Mouse (Mus musculus): ENCODE data around the gene Zbtb12.
"Not testable (repeated sequence)": the region's sequence is repeated elsewhere in the genome, so short reads cannot be mapped to it uniquely, and the experiment has no call there.

The Zbtb12 gene

DNA sequence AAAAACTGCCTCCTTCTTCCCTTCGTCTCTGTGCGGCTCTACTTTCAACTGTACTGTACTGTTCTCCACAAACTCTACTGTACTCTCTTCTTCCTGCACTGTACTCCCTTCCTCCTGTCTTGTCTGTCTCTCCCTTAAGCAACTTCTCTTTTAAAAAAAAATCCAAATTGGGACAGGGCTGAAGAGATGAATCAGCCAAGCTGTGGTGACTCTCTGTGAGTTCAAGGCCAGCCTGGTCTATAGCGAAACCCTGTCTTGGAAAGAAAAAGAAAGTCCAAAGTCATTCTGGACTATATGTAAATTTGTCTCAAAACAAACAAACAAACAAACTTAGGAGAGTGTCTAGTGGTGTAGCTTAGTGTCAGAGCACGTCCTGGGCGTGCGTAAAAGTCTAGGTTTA, 5.0 kb upstream of the Zbtb12 start:
- no peak for DNase-seq (ENCODE audit: low spot score)

DNA sequence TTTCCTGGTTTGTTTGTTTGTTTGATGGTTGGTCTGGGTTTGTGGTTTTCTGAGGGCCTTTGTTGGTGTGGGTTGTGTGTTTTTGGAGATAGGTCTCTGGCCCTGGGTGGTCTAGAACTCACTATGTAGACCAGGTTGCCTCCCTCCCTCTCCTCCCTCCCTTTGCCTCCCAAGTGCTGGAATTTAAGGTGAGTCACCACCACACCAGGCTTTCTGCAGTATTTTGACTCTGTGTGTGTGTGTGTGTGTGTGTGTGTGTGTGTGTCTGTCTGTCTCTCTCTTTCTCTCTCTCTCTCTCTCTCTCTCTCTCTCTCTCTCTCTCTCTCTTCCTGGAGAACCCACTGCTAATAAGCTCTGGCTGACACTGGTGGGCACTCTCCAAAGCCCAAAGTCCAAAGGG, 1.9 kb downstream of the Zbtb12 start:
- no peak for DNase-seq (ENCODE audit: low spot score)

DNA sequence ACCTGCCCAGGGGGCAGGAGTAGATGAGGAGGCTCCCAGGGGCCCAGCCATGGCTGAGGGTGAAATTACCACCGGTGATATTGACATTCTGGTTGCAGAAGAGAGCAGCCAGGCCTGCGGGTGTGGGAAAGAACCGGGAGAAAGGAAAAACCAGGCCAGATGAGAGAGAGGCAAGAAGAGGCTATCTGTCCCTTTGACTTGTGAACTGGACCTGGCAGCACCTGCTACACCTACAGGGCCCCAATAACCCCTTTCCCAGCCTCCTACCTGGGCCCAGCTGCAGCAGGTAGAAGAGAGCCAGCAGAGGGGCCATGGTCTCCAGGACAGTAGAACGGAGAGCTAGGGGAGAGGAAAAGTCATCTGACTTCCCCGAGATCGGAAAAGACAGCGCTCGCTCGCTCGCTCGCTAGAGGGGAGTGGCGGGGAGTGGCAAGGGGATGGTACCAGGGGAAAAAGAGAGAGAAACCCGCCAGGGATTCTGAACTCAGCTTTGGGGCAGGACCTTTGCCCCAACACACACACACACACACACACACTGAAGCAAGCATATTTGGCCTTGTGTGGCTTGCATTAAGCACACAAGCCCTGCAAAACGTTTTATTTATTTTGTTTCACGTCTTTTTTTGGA, 2.5 kb downstream of the Zbtb12 start, which contains the start of gene Gm20547:
Gene Gm20547, minus strand, starts transcription at position 360 of the 628 bp plus-strand sequence.
- no peak for DNase-seq (ENCODE audit: low spot score)

DNA sequence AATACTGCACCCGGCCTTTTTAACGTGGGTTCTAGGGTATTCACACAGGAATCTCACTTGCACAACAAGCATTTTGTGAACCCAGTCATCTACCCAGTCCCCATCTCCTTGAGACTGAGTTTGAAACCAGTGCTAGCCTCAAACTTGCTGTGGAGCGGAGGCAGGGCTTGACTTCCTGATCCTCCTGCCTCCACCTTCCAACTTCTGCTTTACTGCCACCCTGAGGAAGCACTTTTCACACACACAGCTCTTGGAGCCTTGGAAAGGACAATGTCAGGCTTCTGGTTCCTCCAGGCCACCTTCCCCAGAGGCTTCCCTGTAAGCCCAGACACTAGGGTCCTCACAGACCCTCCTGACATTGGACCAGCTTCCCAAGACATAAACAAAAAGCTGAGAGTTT, 4.0 kb downstream of the Zbtb12 start:
- DNase-seq (ENCODE audit: low spot score): no peak

DNA sequence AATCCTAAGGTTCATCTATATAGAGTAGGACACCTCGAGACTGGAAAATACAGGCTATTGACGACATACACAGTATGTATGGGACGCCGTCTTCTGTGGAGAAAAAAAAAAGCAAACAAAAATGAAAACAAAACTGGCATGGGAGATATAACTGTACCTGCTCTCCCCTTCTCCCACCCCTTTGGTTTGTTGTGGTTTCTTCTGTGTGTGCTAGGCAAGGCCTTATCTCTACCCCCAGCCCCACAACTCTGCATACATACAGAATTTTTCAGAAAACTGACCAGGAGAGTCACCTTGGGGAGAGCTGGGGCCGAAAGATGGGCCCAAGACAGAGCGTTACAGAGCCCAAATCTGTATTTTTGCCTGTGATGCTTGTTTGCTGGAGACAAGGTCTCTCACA, 5.4 kb downstream of the Zbtb12 start:
- DNase-seq (ENCODE audit: low spot score): no peak

DNA sequence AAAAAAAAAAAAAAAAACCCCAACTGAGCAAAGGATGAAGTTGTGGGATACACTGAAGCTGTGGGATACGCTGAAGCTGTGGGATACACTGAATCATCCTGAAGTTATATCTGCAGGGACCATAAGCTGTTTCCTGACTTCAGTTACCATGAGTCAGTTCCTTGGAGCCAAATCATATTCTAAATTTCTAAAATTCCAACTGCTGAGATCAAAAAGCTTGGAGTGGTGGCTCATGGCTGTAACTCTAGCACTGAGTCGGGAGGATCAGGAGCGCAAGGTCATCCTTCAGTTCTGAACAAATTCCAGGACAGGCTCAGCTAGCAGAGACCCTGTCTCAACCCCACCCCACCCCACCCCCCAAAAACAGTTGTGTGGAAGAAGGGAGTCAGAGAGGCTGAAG, 6.3 kb downstream of the Zbtb12 start:
- DNase-seq (ENCODE audit: low spot score): no peak

DNA sequence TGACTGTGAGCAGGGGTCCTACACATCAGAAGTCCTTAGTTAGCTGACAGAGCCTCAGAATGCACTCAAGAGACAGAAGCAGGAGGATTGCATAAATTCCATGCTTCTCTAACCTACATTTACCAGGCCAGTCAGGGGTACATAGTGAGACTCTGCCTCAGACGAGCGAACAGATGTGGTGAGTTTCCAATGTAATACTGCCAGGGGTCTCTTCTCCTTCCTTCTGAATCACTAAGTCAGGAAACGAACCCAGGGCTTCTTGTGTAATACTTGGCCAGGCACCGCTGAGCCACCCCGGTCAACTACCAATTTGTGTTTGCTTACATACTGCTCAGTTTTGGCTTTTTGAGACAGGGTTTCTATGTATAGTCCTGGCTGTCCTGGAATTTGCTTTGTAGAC, 8.7 kb downstream of the Zbtb12 start:
- DNase-seq (ENCODE audit: low spot score): no peak

DNA sequence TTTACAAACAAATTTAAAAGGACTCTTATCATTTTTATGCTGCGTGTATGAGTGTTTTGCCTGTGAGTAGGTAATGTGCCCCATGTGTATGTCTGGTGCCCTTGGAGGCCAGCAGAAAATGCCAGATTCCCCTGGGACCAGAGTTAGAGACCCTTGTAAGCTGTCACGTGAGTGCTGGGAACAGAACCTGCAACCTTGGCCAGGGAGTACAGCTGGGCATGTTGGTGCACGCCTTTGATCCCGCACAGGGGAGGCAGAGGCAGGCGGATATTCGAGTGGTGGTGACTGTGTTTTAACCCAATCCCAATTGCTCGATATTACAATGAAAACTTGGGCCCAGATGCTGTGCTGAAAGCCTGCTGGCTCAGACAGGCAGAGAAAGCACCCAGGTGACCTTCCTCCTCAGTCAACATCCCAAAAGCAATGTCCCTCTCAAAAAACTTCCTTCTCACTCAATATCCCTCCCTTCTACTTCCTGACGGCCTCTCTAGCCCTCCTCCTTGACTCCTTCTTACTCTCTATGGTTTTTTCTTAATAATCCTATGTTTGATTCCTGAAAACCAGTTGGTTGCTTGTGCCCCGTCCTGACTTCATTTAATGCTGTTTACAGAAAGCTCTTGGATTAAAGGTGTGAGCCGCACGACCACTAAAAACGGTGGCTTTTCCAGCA, 10.9 kb downstream of the Zbtb12 start:
- no peak for DNase-seq (ENCODE audit: low spot score)

DNA sequence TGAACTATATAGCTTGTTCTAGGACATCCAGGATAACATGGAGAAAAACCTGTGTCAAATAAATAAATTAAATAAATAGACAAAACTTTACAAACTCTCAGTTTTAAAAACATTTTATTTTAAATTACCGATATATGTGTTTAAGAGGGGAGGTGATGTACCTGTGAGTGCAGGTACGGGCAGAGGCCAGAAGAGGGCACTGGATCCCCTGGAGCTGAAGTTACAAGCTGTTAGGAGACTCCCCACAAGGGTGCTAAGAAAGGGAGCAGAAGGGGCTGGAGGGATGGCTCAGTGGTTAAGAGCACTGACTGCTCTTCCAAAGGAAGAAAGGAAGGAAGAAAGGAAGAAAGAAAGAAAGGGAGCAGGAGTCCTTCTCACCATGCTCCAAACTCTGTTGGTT, 12.1 kb downstream of the Zbtb12 start:
- DNase-seq (ENCODE audit: low spot score): no peak

DNA sequence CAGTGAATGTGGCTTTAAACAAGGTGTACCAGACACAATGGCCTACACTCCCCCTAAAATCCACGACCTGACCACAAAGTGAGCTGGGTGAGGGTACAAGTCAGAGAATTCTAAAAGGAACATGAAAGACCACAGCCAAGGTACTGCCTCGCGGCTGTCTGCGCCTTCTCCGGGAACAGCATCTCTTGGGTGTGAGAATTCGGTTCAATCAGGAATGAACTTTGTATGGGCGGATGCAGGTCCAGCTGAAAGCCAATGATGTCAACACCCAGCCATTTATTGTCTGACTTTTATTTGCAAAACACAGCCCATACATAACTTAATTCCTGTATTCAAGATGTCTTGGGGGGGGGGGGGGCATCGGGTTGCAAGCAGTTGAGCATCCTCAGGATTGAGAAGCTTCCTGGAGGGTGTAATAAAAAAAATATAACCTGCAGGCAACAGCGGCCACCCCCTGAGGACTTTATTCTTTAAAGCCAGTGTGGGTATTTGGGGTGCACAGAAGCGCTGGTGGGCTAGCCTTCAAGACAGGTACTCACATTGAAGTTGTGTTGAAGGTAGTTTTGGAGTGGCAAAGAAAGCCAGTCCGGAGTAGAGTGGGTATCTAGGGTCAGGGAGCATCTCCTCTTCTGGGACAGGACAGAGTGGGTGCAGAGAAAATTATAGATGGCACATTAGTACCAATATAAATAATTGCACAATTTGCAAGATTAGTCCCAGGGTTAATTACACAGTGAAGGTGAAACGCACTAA, 14.0 kb downstream of the Zbtb12 start:
- no peak for DNase-seq (ENCODE audit: low spot score)

DNA sequence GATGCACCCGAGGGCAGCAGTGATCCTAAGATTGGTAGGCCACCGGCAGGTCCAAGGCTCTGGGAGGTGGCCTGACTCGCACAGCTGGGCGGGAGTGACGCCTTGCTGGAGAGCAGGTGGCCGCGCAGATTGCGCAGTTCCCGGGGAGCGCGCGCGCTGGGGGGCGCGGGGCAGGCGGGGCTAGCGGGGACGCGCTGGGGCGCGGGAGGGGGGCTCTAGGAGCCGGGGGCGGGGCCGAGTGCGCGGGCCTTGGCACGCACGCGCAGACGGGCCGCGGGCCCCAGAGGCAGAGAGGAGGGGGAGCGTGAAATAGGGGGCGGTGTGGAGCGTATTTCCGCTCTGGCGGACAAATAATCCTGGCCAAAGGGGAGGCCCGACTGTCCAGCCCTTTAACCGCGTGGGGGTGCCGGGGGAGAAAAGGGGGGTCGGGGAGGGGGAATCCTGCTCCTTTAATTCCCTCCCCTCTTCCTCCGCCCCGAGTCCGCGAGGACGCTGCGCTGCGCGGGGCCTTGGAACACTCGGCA, 14.9 kb downstream of the Zbtb12 start:
- DNase-seq (ENCODE audit: low spot score): peak; percentile 94

DNA sequence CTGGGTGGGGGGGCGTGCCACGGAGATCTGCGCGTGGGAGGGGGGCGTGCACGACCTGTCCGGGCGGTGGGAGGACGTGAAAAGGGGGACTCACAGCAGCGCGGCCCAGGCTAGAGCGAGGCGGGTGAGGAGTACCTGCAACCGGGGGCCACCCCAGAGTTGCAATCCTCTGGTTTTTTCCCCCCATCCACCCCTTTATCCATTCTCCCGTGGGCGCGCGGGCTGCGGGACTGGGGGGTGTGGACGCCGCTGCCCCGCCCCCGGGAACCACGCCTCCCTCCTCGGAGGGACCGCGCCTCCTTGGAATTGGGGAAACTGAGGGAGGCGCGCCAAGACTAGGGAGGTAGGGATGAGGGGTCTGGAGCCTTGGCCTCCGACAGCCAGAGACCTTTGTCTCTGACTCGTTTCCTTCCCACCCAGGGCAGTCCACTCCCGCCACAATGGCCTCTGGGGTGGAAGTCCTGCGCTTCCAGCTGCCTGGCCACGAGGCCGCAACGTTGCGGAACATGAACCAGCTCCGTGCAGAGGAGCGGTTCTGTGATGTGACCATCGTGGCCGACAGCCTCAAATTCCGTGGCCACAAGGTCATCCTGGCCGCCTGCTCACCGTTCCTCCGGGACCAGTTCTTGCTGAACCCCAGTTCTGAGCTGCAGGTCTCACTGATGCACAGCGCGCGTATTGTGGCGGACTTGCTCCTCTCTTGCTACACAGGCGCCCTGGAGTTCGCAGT, 15.7 kb downstream of the Zbtb12 start:
- peak; percentile 59 for DNase-seq (ENCODE audit: low spot score)

DNA sequence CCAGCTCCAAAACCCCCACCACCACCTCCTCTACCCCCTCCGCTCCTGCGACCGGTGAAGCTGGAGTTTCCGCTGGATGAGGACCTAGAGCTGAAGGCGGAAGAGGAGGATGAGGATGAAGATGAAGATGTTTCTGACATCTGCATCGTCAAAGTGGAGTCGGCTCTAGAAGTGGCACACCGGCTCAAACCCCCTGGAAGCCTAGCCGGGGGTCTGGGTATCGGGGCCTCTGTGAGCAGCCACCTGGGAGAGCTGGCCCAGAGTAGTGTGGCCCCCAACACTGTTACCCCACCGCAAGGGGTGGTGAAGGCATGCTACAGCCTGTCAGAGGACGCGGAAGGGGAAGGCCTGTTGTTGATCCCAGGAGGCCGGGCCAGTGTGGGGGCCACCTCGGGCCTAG, 16.4 kb downstream of the Zbtb12 start:
- DNase-seq (ENCODE audit: low spot score): no peak

DNA sequence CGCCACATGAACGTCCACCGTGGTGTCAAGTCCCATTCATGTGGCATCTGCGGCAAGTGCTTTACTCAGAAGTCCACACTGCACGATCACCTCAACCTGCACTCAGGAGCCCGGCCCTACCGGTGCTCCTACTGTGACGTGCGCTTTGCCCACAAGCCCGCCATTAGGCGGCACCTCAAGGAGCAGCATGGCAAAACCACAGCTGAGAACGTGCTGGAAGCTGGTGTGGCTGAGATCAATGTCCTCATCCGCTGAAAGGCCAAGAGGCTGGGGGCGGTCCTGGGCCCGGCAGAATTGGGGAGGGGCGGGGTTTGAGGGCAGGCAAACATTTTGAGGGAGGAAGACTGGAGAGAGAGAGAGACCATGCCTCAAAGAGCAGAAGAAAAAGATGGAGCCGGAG, 17.1 kb downstream of the Zbtb12 start:
- no peak for DNase-seq (ENCODE audit: low spot score)

DNA sequence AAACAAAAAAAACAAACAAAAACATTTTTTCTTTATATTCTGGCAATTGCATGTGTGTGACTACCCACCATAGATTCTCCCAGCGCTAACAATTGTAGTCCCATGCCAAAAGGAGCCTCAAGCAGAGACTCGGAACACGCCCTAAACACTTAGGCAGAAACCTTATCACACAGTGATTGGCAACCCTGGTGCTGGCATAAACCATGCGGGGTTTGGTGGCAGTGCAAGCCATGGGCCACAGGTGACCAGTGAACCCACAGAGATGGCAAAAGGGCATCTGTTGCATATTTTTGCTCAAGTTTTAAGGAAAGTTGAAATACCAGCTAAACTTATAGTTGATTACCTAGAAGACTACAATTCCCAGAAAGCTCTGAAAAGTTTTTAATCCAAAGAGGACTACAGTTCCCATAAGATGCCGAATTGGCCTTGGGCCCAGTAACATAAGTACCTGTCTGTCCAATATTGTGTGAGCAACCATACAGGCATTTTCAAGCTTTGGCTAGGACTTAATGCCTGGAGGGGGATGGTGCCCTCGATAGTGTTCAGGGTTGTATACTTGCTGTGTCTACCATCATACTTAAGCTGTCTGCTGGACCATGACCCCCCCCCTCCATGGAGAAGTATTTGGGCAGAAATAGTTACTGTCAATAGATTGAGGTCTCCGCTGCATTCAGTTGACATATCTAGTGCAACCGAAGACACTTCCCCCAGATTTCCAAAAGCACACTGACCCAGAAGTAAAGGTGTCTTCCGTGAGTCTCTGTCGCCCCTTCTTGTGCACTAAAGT, 18.3 kb downstream of the Zbtb12 start:
- DNase-seq (ENCODE audit: low spot score): peak; percentile 40

DNA sequence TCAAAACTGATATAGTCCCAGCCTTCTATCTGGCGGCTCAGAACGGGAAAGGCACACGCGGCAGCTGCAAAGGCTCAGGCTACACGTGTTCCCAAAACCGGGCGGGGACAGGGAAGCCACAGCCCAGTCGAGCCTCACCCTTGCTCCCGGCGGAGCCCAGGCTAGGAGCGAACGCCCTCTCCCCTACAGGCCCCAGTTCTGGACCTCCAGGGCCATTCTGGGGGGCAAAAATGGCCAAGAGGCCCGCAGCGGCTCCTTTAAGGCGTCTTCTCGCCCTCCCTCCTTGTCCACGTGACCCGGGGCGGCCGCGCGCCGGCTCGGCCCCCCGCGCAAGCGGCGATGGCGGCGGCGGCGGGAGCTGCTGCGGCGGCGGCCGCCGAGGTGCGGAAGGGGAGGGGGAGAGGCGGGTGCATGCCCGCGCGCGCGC, 18.9 kb downstream of the Zbtb12 start, which contains the start of the genes C2 and Ehmt2:
Gene C2, minus strand, starts transcription at position 106 of the 427 bp plus-strand sequence.
Gene Ehmt2, plus strand, starts transcription at position 310 of the 427 bp plus-strand sequence.
- peak; percentile 82 for DNase-seq (ENCODE audit: low spot score)

DNA sequence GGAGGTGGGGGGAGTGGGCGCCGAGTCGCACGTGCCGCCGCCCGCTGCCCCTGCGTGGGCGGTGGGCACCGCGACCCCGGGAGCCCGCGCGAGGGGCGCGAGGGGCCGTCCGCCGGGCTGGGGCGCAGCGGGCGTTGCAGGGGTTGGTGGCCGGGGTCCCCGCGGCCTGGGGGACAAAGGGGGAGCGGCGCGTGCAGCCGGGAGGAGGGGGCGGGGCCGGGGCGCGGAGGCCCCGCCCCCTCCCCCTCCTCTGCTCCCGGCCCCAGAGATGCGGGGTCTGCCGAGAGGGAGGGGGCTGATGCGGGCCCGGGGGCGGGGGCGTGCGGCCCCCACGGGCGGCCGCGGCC, 19.4 kb downstream of the Zbtb12 start:
- DNase-seq (ENCODE audit: low spot score): peak; percentile 19

DNA sequence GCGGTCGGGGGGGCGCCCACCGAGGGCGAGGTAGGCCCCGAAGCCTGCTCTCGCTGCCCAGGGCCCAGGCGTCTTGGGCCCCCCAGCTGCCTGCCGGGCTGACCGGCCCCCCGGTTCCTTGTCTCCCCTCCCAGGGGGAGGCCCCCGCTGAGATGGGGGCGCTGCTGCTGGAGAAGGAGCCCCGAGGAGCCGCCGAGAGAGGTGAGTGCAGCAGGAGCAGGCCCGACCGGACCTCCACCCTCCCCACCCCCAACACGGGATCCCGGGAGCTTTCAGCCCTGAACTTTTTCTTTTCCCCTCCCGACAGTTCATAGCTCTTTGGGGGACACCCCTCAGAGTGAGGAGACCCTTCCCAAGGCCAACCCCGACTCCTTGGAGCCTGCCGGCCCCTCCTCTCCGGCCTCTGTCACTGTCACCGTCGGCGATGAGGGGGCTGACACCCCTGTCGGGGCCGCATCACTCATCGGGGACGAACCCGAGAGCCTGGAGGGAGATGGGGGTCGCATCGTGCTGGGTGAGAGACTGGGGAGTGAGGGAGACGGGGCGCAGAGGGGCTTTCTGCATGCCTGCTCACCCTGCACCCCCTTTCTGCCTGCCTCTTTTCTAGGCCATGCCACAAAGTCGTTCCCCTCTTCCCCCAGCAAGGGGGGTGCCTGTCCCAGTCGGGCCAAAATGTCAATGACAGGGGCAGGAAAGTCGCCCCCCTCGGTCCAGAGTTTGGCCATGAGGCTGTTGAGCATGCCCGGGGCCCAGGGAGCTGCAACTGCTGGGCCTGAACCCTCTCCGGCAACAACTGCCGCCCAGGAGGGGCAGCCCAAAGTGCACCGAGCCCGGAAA, 20.0 kb downstream of the Zbtb12 start:
- DNase-seq (ENCODE audit: low spot score): peak; percentile 37

DNA sequence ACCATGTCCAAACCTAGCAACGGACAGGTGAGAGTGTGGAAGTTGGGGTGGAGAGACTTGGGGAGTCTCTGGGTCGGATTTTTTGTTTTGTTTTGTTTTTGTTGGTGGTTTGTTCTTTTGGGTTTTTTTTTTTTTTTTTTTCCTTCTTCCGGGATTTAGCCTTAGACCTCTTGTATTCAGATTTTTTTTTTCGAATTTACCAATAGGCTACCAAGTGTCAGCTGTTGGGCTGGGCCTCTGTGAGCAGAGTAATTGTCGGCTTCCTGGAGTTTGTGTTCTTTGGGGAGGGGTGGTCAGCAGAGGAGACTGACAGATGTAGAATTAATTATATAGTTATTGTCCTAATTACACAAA, 20.6 kb downstream of the Zbtb12 start:
- DNase-seq (ENCODE audit: low spot score): peak; percentile 32

DNA sequence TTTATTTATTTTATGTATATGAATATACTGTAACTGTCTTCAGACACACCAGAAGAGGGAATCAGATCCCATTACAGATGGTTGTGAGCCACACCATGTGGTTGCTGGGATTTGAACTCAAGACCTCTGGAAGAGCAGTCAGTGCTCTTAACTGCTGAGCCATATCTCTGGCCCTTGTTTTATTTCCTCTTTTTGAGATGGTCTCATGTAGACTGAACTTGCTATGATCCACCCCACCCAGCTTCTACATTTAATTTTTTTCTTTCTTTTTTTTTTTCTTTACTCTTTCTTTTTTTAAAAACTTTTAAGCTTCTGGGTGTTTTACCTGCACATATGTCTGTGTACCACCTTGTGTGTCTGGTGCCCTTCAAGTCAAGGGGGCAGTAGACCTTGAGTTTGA, 21.5 kb downstream of the Zbtb12 start:
- DNase-seq (ENCODE audit: low spot score): not testable (repeated sequence)

DNA sequence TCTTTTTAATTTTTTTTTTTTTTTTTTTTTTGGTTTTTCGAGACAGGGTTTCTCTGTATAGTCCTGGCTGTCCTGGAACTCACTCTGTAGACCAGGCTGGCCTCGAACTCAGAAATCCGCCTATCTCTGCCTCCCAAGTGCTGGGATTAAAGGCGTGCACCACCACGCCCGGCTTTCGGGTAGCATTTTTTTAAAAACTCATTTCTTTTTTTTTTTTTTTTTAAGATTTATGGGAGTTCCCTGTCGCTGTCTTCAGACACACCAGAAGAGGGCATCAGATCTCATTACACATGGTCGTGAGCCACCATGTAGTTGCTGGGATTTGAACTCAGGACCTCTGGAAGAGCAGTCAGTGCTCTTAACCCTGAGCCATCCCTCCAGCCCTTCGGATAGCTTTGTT, 22.7 kb downstream of the Zbtb12 start:
- not testable (repeated sequence) for DNase-seq (ENCODE audit: low spot score)
